Mouse (Mus musculus) forebrain, embryonic 15.5 days (tissue): ENCODE measurements around the gene 4930502E18Rik. TPM values are rescaled to one million over a fixed set of nuclear protein-coding genes. Genes with fewer than 3 reads are reported as not detected.

Experiments
- ATAC-seq: fragments of 200-750 bp; cut with Nextera tagmentation; replicated peaks from 2 replicates; pipeline ENCODE4 v1.8.0; 2017; ENCODE audit warnings: mild to moderate bottlenecking, moderate TSS enrichment, moderate library complexity
- H3K27ac ChIP-seq: fragments of 300-500 bp; sonication (generic); replicated peaks from 2 replicates; pipeline ENCODE4 v1.5.1; 2015; ENCODE audit warnings: mild to moderate bottlenecking, inconsistent platforms
- H3K27me3 ChIP-seq: fragments of 300-500 bp; sonication (generic); 2 replicates; pipeline ENCODE4 v1.6.1; 2015; ENCODE audit warnings: inconsistent platforms
- H3K36me3 ChIP-seq: fragments of 300-500 bp; sonication (generic); 2 replicates; pipeline ENCODE4 v1.6.1; 2015; ENCODE audit warnings: mild to moderate bottlenecking, inconsistent platforms
- H3K4me1 ChIP-seq: fragments of 300-500 bp; sonication (generic); 2 replicates; pipeline ENCODE4 v1.6.1; 2015; ENCODE audit warnings: inconsistent platforms
- H3K4me2 ChIP-seq: fragments of 300-500 bp; sonication (generic); replicated peaks from 2 replicates; pipeline ENCODE4 v1.6.1; 2015; ENCODE audit warnings: mild to moderate bottlenecking, inconsistent platforms
- H3K4me3 ChIP-seq: fragments of 300-500 bp; sonication (generic); 2 replicates; pipeline ENCODE4 v1.5.1; 2015; ENCODE audit warnings: mild to moderate bottlenecking, inconsistent platforms
- H3K9ac ChIP-seq: fragments of 300-500 bp; sonication (generic); replicated peaks from 2 replicates; pipeline ENCODE4 v1.6.1; 2015; ENCODE audit warnings: mild to moderate bottlenecking, inconsistent platforms
- H3K9me3 ChIP-seq: fragments of 300-500 bp; sonication (generic); 2 replicates; pipeline ENCODE4 v1.6.1; 2016; ENCODE audit warnings: inconsistent platforms
- WGBS: fragments of 180-500 bp; shearing (Covaris S2); methylation state at CpG from one replicate; pipeline ENCODE4 v1.1.7; 2015; ENCODE audit warnings: mixed read lengths; 5-methylcytosine and 5-hydroxymethylcytosine counted together
- polyA plus RNA-seq: library from polyadenylated mRNA; unstranded; fragments of >200 nt; fragmentation: Nextera tagmentation; extraction: Ambion mirVana; gene quantifications from 2 replicates; pipeline ENCODE4 v1.2.1, GENCODE M21; 2015

Gene 4930502E18Rik
- polyA plus RNA-seq, 1 experiment from 2014 or later, result 0.11 TPM

DNA sequence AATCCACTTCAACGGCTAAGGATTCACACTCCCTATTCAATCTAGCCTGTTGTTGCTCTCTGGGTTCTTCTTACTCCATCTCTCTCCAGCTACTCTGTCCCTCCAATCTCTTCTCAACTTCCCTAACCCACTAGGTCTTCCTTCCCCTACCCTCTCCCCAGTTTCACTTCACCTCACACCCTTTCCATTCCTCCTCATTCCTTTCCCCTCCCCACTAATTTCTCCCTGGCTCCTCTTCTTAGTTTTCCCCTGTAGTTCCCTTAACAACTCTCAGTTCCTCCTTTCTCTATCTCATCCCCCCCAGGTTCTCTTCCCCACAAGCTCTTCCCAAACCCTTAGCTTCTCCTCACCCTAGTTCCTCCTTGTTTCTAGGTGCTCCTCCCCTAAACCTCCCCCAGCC, 28.2 kb downstream of the 4930502E18Rik start:
- Histone ChIP-seq H3K4me1 (no peaks in the 10 kb centered on the region), H3K36me3 (no peaks in the 10 kb centered on the region), H3K27me3 (no peaks in the 10 kb centered on the region), H3K4me2 (no peak overlapping the region), H3K4me3 (no peak overlapping the region), H3K9ac (no peak overlapping the region), H3K27ac (no peak overlapping the region), H3K9me3 (no peaks in the 10 kb centered on the region)
- no peak for ATAC-seq
- 96% methylated on average over 1 of the region's 1 CpGs for WGBS

DNA sequence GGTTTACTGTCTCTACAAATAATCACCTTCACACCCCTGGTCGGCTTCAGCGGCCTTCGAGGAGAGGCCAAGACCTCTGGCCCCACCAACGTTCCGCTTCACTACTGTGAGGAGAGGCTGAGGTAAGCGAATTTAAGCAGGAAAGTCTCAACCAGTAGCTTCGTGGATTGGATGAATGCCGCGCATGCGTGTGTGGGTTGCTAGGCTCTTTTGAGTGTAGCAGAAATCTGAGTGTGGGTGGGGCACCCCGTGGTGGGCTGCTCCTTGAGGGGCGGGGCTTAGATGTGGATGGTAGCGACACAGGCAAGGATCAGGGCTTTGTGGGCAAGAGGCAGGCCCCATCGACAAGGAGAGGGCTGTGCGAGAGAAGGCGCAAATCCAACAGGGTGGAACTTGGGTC, 33.1 kb downstream of the 4930502E18Rik start, which contains the start of gene 1700013H16Rik:
Gene 1700013H16Rik (minus strand): TSS at position 96 of the 400 bp plus-strand sequence.
- no peak for ATAC-seq
- Histone ChIP-seq H3K9me3 (no peaks in the 10 kb centered on the region), H3K4me1 (no peaks in the 10 kb centered on the region), H3K4me3 (no peak within 1 kb of the TSS), H3K36me3 (no peaks in the 10 kb centered on the region), H3K27me3 (no peaks in the 10 kb centered on the region), H3K4me2 (no peak within 1 kb of the TSS), H3K9ac (no peak within 1 kb of the TSS), H3K27ac (no peak within 1 kb of the TSS)
- WGBS, result 94% methylated on average over 16 of the region's 16 CpGs

DNA sequence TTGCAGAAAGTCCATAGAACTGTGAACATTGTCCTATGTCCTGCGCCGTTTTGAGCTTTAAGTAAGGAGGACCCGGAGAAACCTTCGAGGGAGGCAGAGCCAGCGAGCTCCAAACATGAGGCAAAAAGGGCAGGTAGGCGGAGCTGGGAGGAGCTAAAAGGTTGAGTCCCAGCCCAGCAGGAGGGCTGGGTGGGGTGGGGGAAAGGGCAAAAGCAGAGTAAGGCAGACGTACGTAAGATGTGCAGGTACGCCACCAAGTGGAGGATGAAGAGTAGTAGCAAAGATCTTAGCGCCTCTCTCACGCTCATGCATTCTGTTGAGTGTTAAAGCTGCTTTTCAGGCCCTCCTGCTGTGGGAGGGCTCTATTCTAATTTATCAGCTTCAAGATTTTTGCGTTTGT, 51.6 kb downstream of the 4930502E18Rik start, which contains the start of gene Zfp36l3:
Gene Zfp36l3 (minus strand): TSS at position 119 of the 400 bp plus-strand sequence.
- Histone ChIP-seq H3K36me3 (no peaks in the 10 kb centered on the region), H3K27me3 (no peaks in the 10 kb centered on the region), H3K9me3 (no peaks in the 10 kb centered on the region), H3K4me2 (no peak within 1 kb of the TSS), H3K4me1 (no peaks in the 10 kb centered on the region), H3K4me3 (no peak within 1 kb of the TSS), H3K27ac (no peak within 1 kb of the TSS), H3K9ac (no peak within 1 kb of the TSS)
- ATAC-seq, result no peak
- 90% methylated on average over 12 of the region's 12 CpGs for WGBS

Other genes with a start within 250 kb of the 4930502E18Rik start
- gene Rtl8c, start 116.8 kb upstream of the 4930502E18Rik start, polyA plus RNA-seq, result 102 and 118 TPM in 2 replicates
- gene Gm14597, start 115.8 kb upstream of the 4930502E18Rik start, polyA plus RNA-seq, result not detected in 2 replicates
- gene Rtl8a, start 81.1 kb upstream of the 4930502E18Rik start, polyA plus RNA-seq, result 152 and 162 TPM in 2 replicates
- 126 and 130 TPM in 2 replicates for gene Rtl8b, start 54.4 kb upstream of the 4930502E18Rik start, polyA plus RNA-seq
- 0.15 TPM in 1 of 2 replicates, not detected in the other for gene 1700013H16Rik, start 33.0 kb downstream of the 4930502E18Rik start, polyA plus RNA-seq
- not detected in 2 replicates for gene Zfp36l3, start 51.6 kb downstream of the 4930502E18Rik start, polyA plus RNA-seq
- gene Xlr, start 72.9 kb downstream of the 4930502E18Rik start, polyA plus RNA-seq, result 0.84 and 1.0 TPM in 2 replicates